9 mouse cellular contexts compared by ENCODE assay signal in the genomic region with DNA sequence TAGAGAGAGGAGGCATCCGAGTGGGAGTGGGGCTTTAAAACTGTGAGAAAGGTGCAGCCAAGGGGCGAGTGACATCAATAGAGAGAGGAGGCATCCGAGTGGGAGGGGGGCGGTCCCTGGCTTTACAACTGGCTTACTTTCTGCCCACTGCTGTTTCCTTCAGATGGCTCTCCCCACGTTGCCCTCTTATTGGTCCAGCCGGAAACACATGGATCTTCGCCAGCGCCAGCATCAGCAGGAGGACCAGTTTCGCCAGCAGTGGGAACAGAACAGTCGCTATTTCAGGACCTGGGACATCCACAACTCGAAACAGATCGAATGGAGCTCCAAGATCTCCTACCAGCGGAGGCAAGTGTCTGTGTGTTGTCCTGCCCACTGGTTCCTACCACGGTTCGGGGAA. TPM values are rescaled to one million over a fixed set of nuclear protein-coding genes. Genes with fewer than 3 reads are reported as not detected.
DNase-seq lines count a peak whose midpoint lies in the region; ATAC-seq and TF ChIP-seq lines count a peak whose summit lies in the region.
"Had no signal": no experiment of that assay in that cellular context is flagged by ENCODE, and none has a peak within 500 bp of the region (broad histone marks: within the 10 kb centered on the region; RNA-seq: fewer than 3 reads in every experiment).

No protein-coding gene starts in this region.

- peak overlapping the region; percentile 86; the same call in 1 of the 2 replicates for H3K9ac ChIP-seq in intestine, embryonic 15.5 days

- no peak for TF ChIP-seq POLR2A in cortical plate, adult 2 months (IDR thresholded peaks at IDR 0.05; ENCODE audit: extremely low read depth, insufficient read depth, low read length)
- TF ChIP-seq POLR2A in olfactory bulb, adult 2 months (IDR thresholded peaks at IDR 0.05; ENCODE audit: insufficient read depth, low read depth, low read length), result no peak

- intact Hi-C loops in left cerebral cortex, postnatal 4 days (cut with DNase I), result no loop called here

- no peak overlapping the region for H3K27ac ChIP-seq in cortical plate, adult 2 months (ENCODE audit: insufficient read depth, low read length)
- no peak overlapping the region for H3K27ac ChIP-seq in intestine, embryonic 15.5 days
- H3K27ac ChIP-seq in olfactory bulb, adult 2 months (ENCODE audit: insufficient read depth, low read depth, low read length), result no peak overlapping the region

- no peak for ATAC-seq in intestine, embryonic 15.5 days

- 53% methylated on average over 15 of the region's 15 CpGs for WGBS in intestine, embryonic 15.5 days
- WGBS in olfactory bulb, adult 2 months, result 34% methylated on average over 15 of the region's 15 CpGs

- H3K9me3 ChIP-seq in intestine, embryonic 15.5 days, result no peaks in the 10 kb centered on the region

- peak overlapping the region; percentile 99 for H3K4me3 ChIP-seq in cortical plate, adult 2 months (ENCODE audit: insufficient read depth, low read length)
- peak overlapping the region; percentile 81 for H3K4me3 ChIP-seq in intestine, embryonic 15.5 days (replicated peaks)
- H3K4me3 ChIP-seq in olfactory bulb, adult 2 months (ENCODE audit: insufficient read depth, low read depth, low read length), result peak overlapping the region; percentile 65

- H3K4me2 ChIP-seq in intestine, embryonic 15.5 days (replicated peaks), result peak overlapping the region; percentile 71

- no peaks in the 10 kb centered on the region for H3K27me3 ChIP-seq in intestine, embryonic 15.5 days (replicated peaks)

- peak; percentile 76 for DNase-seq in left cerebral cortex, postnatal 4 days
- no peak for DNase-seq in left cerebral cortex, adult 18-20 months (ENCODE audit: low spot score in 2 of 2)
- DNase-seq in adipocyte (ENCODE audit: low spot score), result no peak
- DNase-seq in kidney, adult 11 months, result no peak
- no peak for DNase-seq in ovary, postnatal 36 days (ENCODE audit: low spot score)
- DNase-seq: retina, postnatal 1 day had no signal

- H3K4me1 ChIP-seq in cortical plate, adult 2 months (ENCODE audit: control insufficient read depth, insufficient read depth, low read length), result no peaks in the 10 kb centered on the region
- H3K4me1 ChIP-seq in intestine, embryonic 15.5 days (replicated peaks), result peaks cover 10% of the 10 kb centered on the region
- H3K4me1 ChIP-seq in olfactory bulb, adult 2 months (ENCODE audit: control insufficient read depth, insufficient read depth, low read length), result peaks cover 5% of the 10 kb centered on the region

- TF ChIP-seq CTCF in cortical plate, adult 2 months (IDR thresholded peaks at IDR 0.05; ENCODE audit: extremely low read depth, insufficient read depth, low read length), result no peak
- TF ChIP-seq CTCF in olfactory bulb, adult 2 months (IDR thresholded peaks at IDR 0.05; ENCODE audit: insufficient read depth, low read depth, low read length), result no peak

- 0 out of 2 replicates have a peak, but pooled peaks cover 6% of the 10 kb centered on the region for H3K36me3 ChIP-seq in intestine, embryonic 15.5 days

RNA-seq across cellular contexts. Expression of a gene that starts 0.9 kb away (rescaled TPM):
- 10 to 100 TPM; 12.7 to 14.6 TPM for total RNA-seq in left cerebral cortex, postnatal 4 days (2021)
- 10 to 100 TPM; 11.2 to 12.3 TPM for total RNA-seq in left cerebral cortex, adult 18-20 months (2021)
- polyA plus RNA-seq in cortical plate, adult 2 months (2012; rRNA removed), result 14.8 and 15.6 TPM in 2 replicates
- 9.2 and 10.5 TPM in 2 replicates for polyA plus RNA-seq in intestine, embryonic 15.5 days (2015; fragmentation: Nextera tagmentation; extraction: Ambion mirVana)
- polyA plus RNA-seq in olfactory bulb, adult 2 months (2012; ENCODE audit: insufficient read depth, insufficient read length, low replicate concordance, missing spikeins), result not detected in 2 replicates

RNA-seq across cellular contexts. Expression of a gene that starts 17.7 kb away (rescaled TPM):
- 10 to 100 TPM; 15.3 to 16.8 TPM for total RNA-seq in left cerebral cortex, postnatal 4 days (2021)
- total RNA-seq in left cerebral cortex, adult 18-20 months (2021), result 10 to 100 TPM; 21.6 to 22.4 TPM
- 58.0 and 69.6 TPM in 2 replicates for polyA plus RNA-seq in cortical plate, adult 2 months (2012; rRNA removed)
- 99.7 and 103 TPM in 2 replicates for polyA plus RNA-seq in intestine, embryonic 15.5 days (2015; fragmentation: Nextera tagmentation; extraction: Ambion mirVana)
- not detected in 2 replicates for polyA plus RNA-seq in olfactory bulb, adult 2 months (2012; ENCODE audit: insufficient read depth, insufficient read length, low replicate concordance, missing spikeins)

RNA-seq across cellular contexts. Expression of a gene that starts 50.3 kb away (rescaled TPM):
- total RNA-seq in left cerebral cortex, postnatal 4 days (2021), result 1 to 10 TPM in 1 of 2 experiments, under 1 TPM in 1; 0.64 to 1.1 TPM
- total RNA-seq in left cerebral cortex, adult 18-20 months (2021), result 1 to 10 TPM; 1.4 to 2.1 TPM
- 1.7 and 2.1 TPM in 2 replicates for polyA plus RNA-seq in cortical plate, adult 2 months (2012; rRNA removed)
- polyA plus RNA-seq in intestine, embryonic 15.5 days (2015; fragmentation: Nextera tagmentation; extraction: Ambion mirVana), result 0.92 and 1.0 TPM in 2 replicates
- not detected in 2 replicates for polyA plus RNA-seq in olfactory bulb, adult 2 months (2012; ENCODE audit: insufficient read depth, insufficient read length, low replicate concordance, missing spikeins)
